Mouse (Mus musculus): ENCODE data around the gene Klf15. TPM values are rescaled to one million over a fixed set of nuclear protein-coding genes. Genes with fewer than 3 reads are reported as not detected.
A peak's percentile ranks its signal among the peaks of the same experiment; 100 is the strongest.

The Klf15 gene
- polyA plus RNA-seq (2015; fragmentation: Nextera tagmentation; extraction: Ambion mirVana), result 12.3 and 13.9 TPM in 2 replicates

- peaks cover 33% of the 10 kb centered on the region for H3K4me1 ChIP-seq (replicated peaks)
- peak; percentile 66 for ATAC-seq (ENCODE audit: low read depth)
- H3K27ac ChIP-seq (replicated peaks), result peak within 1 kb of the TSS; percentile 55; the same call in 1 of the 2 replicates
- H3K4me2 ChIP-seq, result peak within 1 kb of the TSS; percentile 100
- H3K36me3 ChIP-seq, result peaks cover 4% of the 10 kb centered on the region; the same call in 1 of the 2 replicates
- no peaks in the 10 kb centered on the region for H3K9me3 ChIP-seq
- peak within 1 kb of the TSS; percentile 83 for H3K9ac ChIP-seq
- WGBS, result under 1% methylated on average over 25 of the region's 70 CpGs
- peak within 1 kb of the TSS; percentile 70 for H3K4me3 ChIP-seq
- peaks cover 53% of the 10 kb centered on the region for H3K27me3 ChIP-seq
These were observed at the start of gene Klf15 for GRCm38 (mm10) chr6:90462181-90462706. Gene Klf15 (plus strand): TSS chr6:90462576.

- no peaks in the 10 kb centered on the region for H3K36me3 ChIP-seq
- ATAC-seq (ENCODE audit: low read depth), result peak; percentile 89
These were observed 39.8 kb upstream of the Klf15 start for GRCm38 (mm10) chr6:90422565-90422964.

GRCm38 (mm10) chr6:90425361-90425760 lies 37.0 kb upstream of the Klf15 start:
- Histone ChIP-seq H3K27ac (replicated peaks) (no peak overlapping the region), H3K4me1 (replicated peaks) (peaks cover 30% of the 10 kb centered on the region), H3K36me3 (no peaks in the 10 kb centered on the region), H3K9ac (no peak overlapping the region), H3K27me3 (peaks cover 15% of the 10 kb centered on the region), H3K9me3 (no peaks in the 10 kb centered on the region), H3K4me3 (no peak overlapping the region), H3K4me2 (no peak overlapping the region)
- no peak for ATAC-seq (ENCODE audit: low read depth)
- 80% methylated on average over 3 of the region's 3 CpGs for WGBS

More at GRCm38 (mm10) chr6:90422565-90422964, 39.8 kb upstream of the Klf15 start:
- peak overlapping the region; percentile 16 for H3K4me3 ChIP-seq
- no peak overlapping the region for H3K9ac ChIP-seq
- peak overlapping the region; percentile 45 for H3K4me2 ChIP-seq
- peaks cover 10% of the 10 kb centered on the region for H3K27me3 ChIP-seq
- peaks cover 11% of the 10 kb centered on the region for H3K4me1 ChIP-seq (replicated peaks)
- H3K9me3 ChIP-seq, result no peaks in the 10 kb centered on the region
- peak overlapping the region; percentile 66 for H3K27ac ChIP-seq (replicated peaks)
- 5% methylated on average over 14 of the region's 14 CpGs for WGBS

GRCm38 (mm10) chr6:90426003-90426402 lies 36.4 kb upstream of the Klf15 start:
- Histone ChIP-seq H3K36me3 (no peaks in the 10 kb centered on the region), H3K4me3 (no peak overlapping the region), H3K27ac (replicated peaks) (no peak overlapping the region), H3K4me1 (replicated peaks) (peaks cover 30% of the 10 kb centered on the region), H3K9ac (no peak overlapping the region), H3K9me3 (no peaks in the 10 kb centered on the region), H3K27me3 (peaks cover 15% of the 10 kb centered on the region), H3K4me2 (no peak overlapping the region)
- WGBS, result 81% methylated on average over 4 of the region's 4 CpGs
- no peak for ATAC-seq (ENCODE audit: low read depth)

- H3K4me1 ChIP-seq (replicated peaks), result peaks cover 21% of the 10 kb centered on the region
- H3K27ac ChIP-seq (replicated peaks), result peak within 1 kb of the TSS; percentile 77
- no peaks in the 10 kb centered on the region for H3K36me3 ChIP-seq
- ATAC-seq (ENCODE audit: low read depth), result peak; percentile 87
- peak within 1 kb of the TSS; percentile 66 for H3K4me2 ChIP-seq
- H3K9me3 ChIP-seq, result no peaks in the 10 kb centered on the region
- peak within 1 kb of the TSS; percentile 69 for H3K9ac ChIP-seq
- WGBS, result under 1% methylated on average over 31 of the region's 31 CpGs
- H3K27me3 ChIP-seq, result peaks cover 20% of the 10 kb centered on the region
- peak within 1 kb of the TSS; percentile 41 for H3K4me3 ChIP-seq
These were observed 33.9 kb upstream of the Klf15 start, which contains the start of gene Cfap100 for GRCm38 (mm10) chr6:90428380-90428974. Gene Cfap100 (minus strand): TSS chr6:90428797.

GRCm38 (mm10) chr6:90429911-90430310 lies 32.5 kb upstream of the Klf15 start:
- H3K4me3 ChIP-seq, result no peak overlapping the region
- H3K27ac ChIP-seq (replicated peaks), result no peak overlapping the region
- 67% methylated on average over 14 of the region's 14 CpGs for WGBS
- no peaks in the 10 kb centered on the region for H3K36me3 ChIP-seq
- no peak overlapping the region for H3K9ac ChIP-seq
- no peak for ATAC-seq (ENCODE audit: low read depth)
- H3K9me3 ChIP-seq, result no peaks in the 10 kb centered on the region
- peaks cover 20% of the 10 kb centered on the region for H3K27me3 ChIP-seq
- peaks cover 21% of the 10 kb centered on the region for H3K4me1 ChIP-seq (replicated peaks)
- H3K4me2 ChIP-seq, result no peak overlapping the region

GRCm38 (mm10) chr6:90431487-90431886 lies 30.9 kb upstream of the Klf15 start:
- 61% methylated on average over 2 of the region's 2 CpGs for WGBS
- Histone ChIP-seq H3K27me3 (peaks cover 20% of the 10 kb centered on the region), H3K4me1 (replicated peaks) (peaks cover 21% of the 10 kb centered on the region), H3K4me2 (no peak overlapping the region), H3K9ac (no peak overlapping the region), H3K4me3 (no peak overlapping the region), H3K9me3 (no peaks in the 10 kb centered on the region), H3K36me3 (no peaks in the 10 kb centered on the region), H3K27ac (replicated peaks) (no peak overlapping the region)
- ATAC-seq (ENCODE audit: low read depth), result no peak

- Histone ChIP-seq H3K4me1 (replicated peaks) (0 out of 2 replicates have a peak, but pooled peaks cover 5% of the 10 kb centered on the region), H3K9ac (no peak overlapping the region; the same call in 1 of the 2 replicates), H3K27ac (replicated peaks) (no peak overlapping the region), H3K4me2 (no peak overlapping the region), H3K36me3 (no peaks in the 10 kb centered on the region), H3K9me3 (no peaks in the 10 kb centered on the region), H3K4me3 (no peak overlapping the region), H3K27me3 (0 out of 2 replicates have a peak, but pooled peaks cover 5% of the 10 kb centered on the region)
- WGBS, result 71% methylated on average over 3 of the region's 3 CpGs
- ATAC-seq (ENCODE audit: low read depth), result peak; percentile 29; the same call in 1 of the 2 replicates
These were observed 27.7 kb upstream of the Klf15 start for GRCm38 (mm10) chr6:90434687-90435086.

- H3K4me3 ChIP-seq, result no peak overlapping the region
- no peak overlapping the region for H3K9ac ChIP-seq
- H3K9me3 ChIP-seq, result no peaks in the 10 kb centered on the region
- H3K36me3 ChIP-seq, result no peaks in the 10 kb centered on the region
- no peak overlapping the region for H3K4me2 ChIP-seq
- 0 out of 2 replicates have a peak, but pooled peaks cover 5% of the 10 kb centered on the region for H3K27me3 ChIP-seq
- WGBS, result 20% methylated on average over 11 of the region's 11 CpGs
- 0 out of 2 replicates have a peak, but pooled peaks cover under 1% of the 10 kb centered on the region for H3K4me1 ChIP-seq (replicated peaks)
- H3K27ac ChIP-seq (replicated peaks), result no peak overlapping the region
- ATAC-seq (ENCODE audit: low read depth), result peak; percentile 49
These were observed 27.2 kb upstream of the Klf15 start for GRCm38 (mm10) chr6:90435195-90435618.

- Histone ChIP-seq H3K4me2 (no peak overlapping the region), H3K36me3 (no peaks in the 10 kb centered on the region), H3K4me1 (replicated peaks) (no peaks in the 10 kb centered on the region), H3K9ac (no peak overlapping the region), H3K27me3 (0 out of 2 replicates have a peak, but pooled peaks cover 5% of the 10 kb centered on the region), H3K4me3 (no peak overlapping the region), H3K27ac (replicated peaks) (no peak overlapping the region), H3K9me3 (no peaks in the 10 kb centered on the region)
- 81% methylated on average over 10 of the region's 10 CpGs for WGBS
- no peak for ATAC-seq (ENCODE audit: low read depth)
These were observed 26.0 kb upstream of the Klf15 start for GRCm38 (mm10) chr6:90436192-90436907.

GRCm38 (mm10) chr6:90437041-90437440 lies 25.3 kb upstream of the Klf15 start:
- H3K36me3 ChIP-seq, result no peaks in the 10 kb centered on the region
- no peaks in the 10 kb centered on the region for H3K4me1 ChIP-seq (replicated peaks)
- 0 out of 2 replicates have a peak, but pooled peaks cover 5% of the 10 kb centered on the region for H3K27me3 ChIP-seq
- 94% methylated on average over 3 of the region's 3 CpGs for WGBS
- H3K9ac ChIP-seq, result no peak overlapping the region
- no peak for ATAC-seq (ENCODE audit: low read depth)
- no peaks in the 10 kb centered on the region for H3K9me3 ChIP-seq
- H3K27ac ChIP-seq (replicated peaks), result no peak overlapping the region
- H3K4me3 ChIP-seq, result no peak overlapping the region
- no peak overlapping the region for H3K4me2 ChIP-seq

- Histone ChIP-seq H3K9ac (no peak overlapping the region), H3K9me3 (no peaks in the 10 kb centered on the region), H3K4me2 (no peak overlapping the region), H3K4me3 (no peak overlapping the region), H3K27ac (replicated peaks) (peak overlapping the region; percentile 62), H3K4me1 (replicated peaks) (peaks cover 11% of the 10 kb centered on the region), H3K36me3 (no peaks in the 10 kb centered on the region), H3K27me3 (no peaks in the 10 kb centered on the region)
- ATAC-seq (ENCODE audit: low read depth), result peak; percentile 88
- 32% methylated on average over 4 of the region's 4 CpGs for WGBS
These were observed 15.5 kb upstream of the Klf15 start for GRCm38 (mm10) chr6:90446883-90447282.
